Mouse (Mus musculus) kidney, adult 8-10 months (tissue): ENCODE measurements around the gene Lrrc75a.

Experiments
- DNase-seq, 2 experiments: peaks; one replicate each; pipeline ENCODE4 v3.0.0; 2022

The Lrrc75a gene

DNA sequence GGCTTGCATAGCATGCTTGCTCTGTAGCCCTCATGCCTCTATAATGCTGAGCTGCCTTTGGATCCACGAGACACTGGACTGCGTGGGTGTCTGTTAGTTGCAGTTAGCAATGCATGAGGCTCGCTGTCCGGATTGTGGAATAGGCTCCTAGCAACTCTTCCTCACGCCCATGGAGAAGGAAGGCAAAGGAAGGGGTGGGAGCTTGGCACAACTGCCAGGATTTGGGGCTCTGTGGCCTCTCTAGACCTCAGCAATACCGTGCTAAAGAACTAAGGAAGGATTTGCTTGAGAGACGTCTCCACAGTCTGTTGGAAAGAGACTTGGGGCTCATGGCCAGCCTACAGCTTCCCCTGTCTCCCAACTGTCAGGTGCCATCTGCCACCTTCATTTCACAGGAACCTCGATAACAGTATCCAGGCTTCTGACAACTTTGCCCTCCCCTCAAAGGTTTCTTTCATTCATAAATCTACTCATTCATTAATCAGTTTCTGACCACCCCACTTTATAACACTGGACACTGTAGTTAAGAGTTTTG is 33.4 kb downstream of the Lrrc75a start:
- no peak for DNase-seq

- peak; percentile 82 to 89 for DNase-seq
These were observed 34.5 kb downstream of the Lrrc75a start for GRCm38 (mm10) chr11:62613657-62614365.

- DNase-seq = no peak
These were observed 35.7 kb downstream of the Lrrc75a start for GRCm38 (mm10) chr11:62612604-62613003.

DNA sequence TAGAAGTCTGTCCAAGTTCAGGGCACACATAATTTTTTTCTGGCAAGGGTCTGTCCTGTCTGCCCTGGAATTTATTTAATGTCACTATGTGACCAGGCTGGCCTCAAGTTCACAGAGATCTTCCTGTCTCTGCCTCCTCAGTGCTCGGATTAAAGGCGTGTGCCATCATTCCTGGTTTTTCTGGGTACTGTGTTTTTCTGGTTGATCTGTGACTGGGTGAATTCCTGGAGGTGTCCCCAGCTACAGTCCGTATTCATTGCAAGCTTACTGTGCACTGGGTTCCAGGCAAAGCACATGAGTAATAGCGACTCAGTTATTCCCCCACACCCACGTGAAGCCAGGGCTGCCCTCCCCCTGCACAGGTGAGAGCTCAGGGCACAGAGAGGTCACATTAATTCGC is 38.0 kb downstream of the Lrrc75a start:
- DNase-seq = no peak

DNA sequence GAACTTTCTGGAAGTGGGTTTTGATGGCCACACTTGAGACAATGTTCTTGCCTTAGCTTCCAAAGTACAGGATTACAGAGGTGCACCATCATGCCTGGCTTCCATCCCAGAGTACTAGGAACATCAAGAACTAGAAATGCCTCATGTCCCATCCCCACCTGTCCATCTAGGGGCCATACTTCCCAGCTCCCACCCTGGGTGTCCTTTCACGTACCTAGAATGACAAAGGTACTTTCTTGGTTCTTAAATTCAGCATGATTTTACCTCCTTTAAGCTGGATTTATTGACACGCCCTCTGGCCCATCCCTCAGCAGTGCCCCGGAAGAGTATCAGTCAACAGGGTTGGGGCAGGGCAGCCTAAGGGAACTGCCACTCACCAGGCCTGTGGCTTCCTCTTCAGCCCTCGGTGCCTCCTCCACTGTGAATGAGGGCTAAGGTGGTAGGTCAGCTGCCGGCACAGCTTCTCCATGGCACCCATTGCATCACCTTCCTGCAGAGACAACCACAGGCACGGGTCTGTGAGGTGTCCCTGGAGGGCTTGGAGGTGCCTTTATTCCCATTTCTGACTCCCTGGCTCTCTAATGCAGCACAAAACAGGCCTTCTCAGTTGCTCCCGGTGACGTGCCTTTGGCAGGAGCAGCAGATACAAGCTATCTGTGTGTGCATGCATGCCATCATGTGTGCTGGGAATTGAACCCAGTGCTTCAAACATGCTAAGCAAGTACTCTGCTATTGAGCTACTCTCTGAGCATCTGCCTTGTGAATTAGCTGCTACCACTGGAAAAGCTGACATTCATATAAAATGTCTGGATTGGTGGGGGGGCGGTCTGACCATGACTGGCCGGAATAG is 39.3 kb downstream of the Lrrc75a start:
- DNase-seq = no peak

DNA sequence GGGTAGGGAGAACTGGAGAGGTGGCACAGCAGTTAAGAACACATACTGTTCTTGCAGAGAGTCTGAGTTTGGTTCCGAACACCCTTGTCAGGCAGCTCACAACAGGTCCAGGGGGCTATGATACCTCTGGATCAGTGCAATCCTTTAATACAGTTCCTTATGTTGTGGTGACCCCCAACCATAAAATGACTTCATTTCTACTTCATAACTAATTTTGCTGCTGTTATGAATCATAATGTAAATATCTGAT is 40.4 kb downstream of the Lrrc75a start:
- DNase-seq = no peak

- DNase-seq = no peak
These were observed 41.0 kb downstream of the Lrrc75a start for GRCm38 (mm10) chr11:62607170-62607951.

GRCm38 (mm10) chr11:62606299-62607169 is 41.8 kb downstream of the Lrrc75a start:
- no peak for DNase-seq

GRCm38 (mm10) chr11:62605619-62606298 is 42.6 kb downstream of the Lrrc75a start:
- DNase-seq = no peak

GRCm38 (mm10) chr11:62604886-62605618 is 43.3 kb downstream of the Lrrc75a start:
- no peak for DNase-seq

GRCm38 (mm10) chr11:62604123-62604706 is 44.1 kb downstream of the Lrrc75a start:
- no peak for DNase-seq

DNA sequence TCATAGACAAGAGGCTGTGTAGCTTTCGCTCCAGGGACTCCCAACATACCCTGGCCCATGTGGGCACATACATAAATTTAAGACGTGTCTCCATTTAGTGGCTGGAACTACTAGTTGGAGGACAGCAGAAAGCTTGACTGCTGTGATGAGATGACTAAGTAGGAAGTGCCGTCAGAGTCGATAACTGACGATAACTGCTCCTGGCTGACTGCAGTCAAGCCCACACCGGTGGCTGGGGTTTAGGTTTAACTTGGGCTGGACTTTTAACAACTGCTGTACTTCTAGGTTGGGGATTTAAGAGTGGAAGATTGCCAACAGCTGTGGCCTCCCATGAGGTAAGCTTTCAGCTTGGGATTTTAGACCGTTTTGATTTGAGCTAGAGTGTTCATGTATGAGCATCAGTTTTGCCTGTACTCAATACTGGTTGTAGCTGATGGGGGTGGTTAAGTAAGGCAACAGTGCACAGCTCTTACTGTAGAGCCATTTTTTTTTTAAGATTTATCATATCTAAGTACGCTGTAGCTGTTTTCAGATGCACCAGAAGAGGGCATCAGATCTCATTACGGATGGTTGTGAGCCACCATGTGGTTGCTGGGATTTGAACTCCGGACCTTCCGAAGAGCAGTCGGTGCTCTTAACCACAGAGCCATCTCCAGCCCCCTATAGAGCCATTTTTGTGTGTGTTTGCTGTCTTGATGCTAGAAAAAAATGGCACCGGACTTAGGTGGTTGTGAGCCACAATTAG is 44.8 kb downstream of the Lrrc75a start:
- peak; percentile 39 to 44 for DNase-seq

- peak; percentile 96 for DNase-seq
These were observed 45.6 kb downstream of the Lrrc75a start for GRCm38 (mm10) chr11:62602619-62603311.

DNA sequence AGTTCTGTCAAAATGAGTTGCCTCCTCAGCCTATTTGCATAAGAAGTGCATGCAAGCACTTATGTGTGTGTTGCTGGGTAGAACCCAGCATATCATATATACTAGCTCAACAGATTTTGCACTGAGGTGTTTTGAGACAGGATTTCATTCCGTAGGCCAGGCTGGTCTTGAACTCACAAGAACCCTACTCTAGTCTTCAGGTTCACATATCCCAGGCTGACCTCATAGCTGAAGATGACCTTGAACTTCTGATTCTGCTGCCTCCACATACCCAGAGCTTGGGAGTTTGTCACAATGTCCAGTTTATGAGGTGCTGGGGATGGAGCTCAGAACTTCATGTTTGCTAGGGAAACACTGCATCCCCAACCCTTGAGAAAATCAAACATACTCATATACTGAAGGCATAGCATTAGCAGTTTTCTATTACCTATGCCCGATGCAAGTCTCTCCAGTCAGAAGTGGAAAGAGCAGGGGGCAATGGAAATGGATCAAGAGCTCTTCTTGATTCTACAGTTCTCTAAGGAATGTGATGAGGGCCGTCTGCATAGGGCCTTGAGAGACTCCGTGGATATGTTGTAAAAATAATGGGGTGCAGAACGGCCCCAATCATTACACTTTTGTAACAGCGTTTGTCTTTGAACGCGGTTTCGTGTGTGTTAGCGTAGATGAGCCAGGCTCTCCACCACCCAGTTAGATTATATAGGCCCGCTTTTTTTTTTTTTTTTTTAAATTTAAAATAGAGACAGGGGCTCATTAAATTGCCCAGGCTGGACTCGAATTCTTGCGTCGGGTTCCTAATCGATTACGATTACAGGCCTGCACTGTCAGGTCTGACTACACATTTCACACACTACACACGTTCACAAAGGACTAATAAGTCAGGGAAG is 46.3 kb downstream of the Lrrc75a start:
- no peak for DNase-seq

DNA sequence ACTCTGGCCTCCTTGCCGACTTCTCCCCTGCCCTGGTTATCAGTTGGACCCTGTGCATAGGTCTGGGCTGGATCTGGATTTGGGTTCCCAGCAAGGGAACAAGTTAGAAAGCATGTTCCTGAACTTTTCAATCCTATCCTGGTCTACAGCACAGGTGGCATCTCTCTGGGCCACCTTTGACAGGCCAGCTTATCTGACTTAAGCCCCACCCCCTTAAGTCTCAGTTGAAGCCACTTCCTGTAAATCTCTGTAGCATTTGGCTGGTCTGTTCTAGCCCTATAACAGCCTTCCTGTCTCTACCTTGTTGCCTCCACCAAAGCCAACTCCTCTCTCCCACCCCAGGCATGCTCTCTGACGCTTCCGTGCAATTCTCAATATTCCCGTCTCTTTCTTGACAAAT is 49.8 kb downstream of the Lrrc75a start:
- no peak for DNase-seq

DNA sequence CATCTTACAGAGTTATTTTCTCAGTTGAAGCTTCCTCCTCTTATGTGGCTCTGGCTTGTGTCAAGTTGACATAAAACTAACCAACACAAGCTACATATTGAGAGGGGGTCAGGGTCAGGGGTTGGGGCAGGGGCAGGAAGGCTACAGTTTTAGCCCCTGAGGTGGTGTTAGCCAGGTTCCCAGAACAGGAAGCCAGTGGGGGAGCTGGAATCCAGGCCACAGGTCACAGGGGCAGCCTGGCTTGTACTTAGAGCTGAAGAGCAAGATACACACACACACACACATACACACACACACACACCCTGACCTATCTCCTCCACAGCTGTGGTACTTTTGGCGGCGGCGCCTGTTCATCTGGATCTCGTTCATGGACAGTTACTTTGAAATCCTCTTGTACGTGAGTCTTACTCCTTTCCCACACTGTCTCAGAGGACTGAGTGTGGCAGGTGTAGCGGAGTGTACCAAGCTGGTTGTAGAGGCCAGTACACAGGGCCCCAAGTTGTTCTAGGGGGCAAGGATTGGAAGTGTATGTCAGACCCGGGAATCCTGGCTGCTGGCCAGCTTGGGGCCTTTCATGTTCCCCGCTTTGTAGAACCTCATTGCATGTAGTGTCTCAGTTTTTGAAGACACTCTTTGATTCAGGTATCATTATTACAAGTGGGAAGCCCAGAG is 56.3 kb downstream of the Lrrc75a start:
- DNase-seq = peak in 1 of 2 experiments; percentile 31

- no peak for DNase-seq
These were observed 57.3 kb downstream of the Lrrc75a start for GRCm38 (mm10) chr11:62591026-62591425.

- DNase-seq = no peak
These were observed 58.9 kb downstream of the Lrrc75a start for GRCm38 (mm10) chr11:62589391-62589790.
